In the genomic region with DNA sequence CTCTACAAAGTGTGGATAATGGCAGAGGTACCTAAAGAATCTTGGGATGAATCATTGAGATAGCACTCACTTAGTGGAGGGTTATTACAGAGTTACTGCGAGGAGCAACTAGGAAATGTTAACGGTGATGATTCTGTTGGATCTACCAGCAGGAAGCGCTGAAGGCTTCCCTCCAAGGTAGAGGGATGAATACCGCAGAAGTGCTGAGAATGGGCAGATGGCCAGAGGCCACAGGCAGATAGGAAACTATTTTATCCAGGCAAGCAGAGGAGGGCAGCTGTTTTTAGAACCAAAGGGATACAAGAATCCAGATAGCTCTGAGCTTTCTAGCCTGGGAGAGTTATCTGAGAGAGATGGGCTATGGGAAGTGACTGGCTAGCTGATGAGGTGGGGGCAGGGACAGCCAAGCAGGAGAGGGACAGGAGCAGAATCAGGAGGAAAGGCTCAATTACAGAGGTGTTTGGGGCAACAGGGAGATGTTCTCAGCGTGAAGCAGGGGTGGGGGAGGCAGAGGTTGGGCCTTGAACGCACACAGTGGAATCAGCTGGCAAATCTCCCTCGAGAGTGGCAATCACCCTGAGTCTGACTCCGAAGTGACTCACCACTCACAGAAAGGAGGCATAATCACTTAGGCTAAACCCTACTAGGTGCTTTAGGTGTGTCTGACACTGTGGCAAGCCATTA, we compare ENCODE assay signal across 9 mouse cellular contexts. TPM values are rescaled to one million over a fixed set of nuclear protein-coding genes. Genes with fewer than 3 reads are reported as not detected.
DNase-seq lines count a peak whose midpoint lies in the region; ATAC-seq and TF ChIP-seq lines count a peak whose summit lies in the region.
"Had no signal": no experiment of that assay in that cellular context is flagged by ENCODE, and none has a peak within 500 bp of the region (broad histone marks: within the 10 kb centered on the region; RNA-seq: fewer than 3 reads in every experiment).

No protein-coding gene starts in this region.

- no peaks in the 10 kb centered on the region for H3K9me3 ChIP-seq in heart, embryonic 15.5 days (replicated peaks)
- H3K9me3 ChIP-seq in midbrain, embryonic 15.5 days: no peaks in the 10 kb centered on the region

- peak overlapping the region; percentile 96 for H3K27ac ChIP-seq in layer of hippocampus, adult 2 months
- H3K27ac ChIP-seq in heart, embryonic 15.5 days: peak overlapping the region; percentile 98
- peak overlapping the region; percentile 98 for H3K27ac ChIP-seq in midbrain, embryonic 15.5 days

- ATAC-seq in heart, embryonic 15.5 days (replicated peaks; ENCODE audit: insufficient number of reproducible peaks, insufficient read depth, low FRiP score, low read depth): no peak
- ATAC-seq in midbrain, embryonic 15.5 days (replicated peaks): no peak
- ATAC-seq in erythroid progenitor cell, adult 5-6 weeks (replicated peaks; ENCODE audit: low FRiP score, poor library complexity, severe bottlenecking): no peak

- H3K4me2 ChIP-seq in heart, embryonic 15.5 days: peak overlapping the region; percentile 85
- H3K4me2 ChIP-seq in midbrain, embryonic 15.5 days: peak overlapping the region; percentile 92; the same call in 1 of the 2 replicates

- WGBS in heart, embryonic 15.5 days: 12% methylated on average over 8 of the region's 8 CpGs
- WGBS in midbrain, embryonic 15.5 days: 26% methylated on average over 8 of the region's 8 CpGs

- no peak for DNase-seq in layer of hippocampus, adult 2 months (ENCODE audit: low spot score in 2 of 2)
- no peak for DNase-seq in layer of hippocampus, postnatal 10 days (ENCODE audit: low spot score in 2 of 2)
- peak; percentile 71 for DNase-seq in adrenal gland, postnatal 14 days
- no peak for DNase-seq in c-Kit-positive CD71-positive TER-119-positive erythroid progenitor cells, embryonic 14.5 days (ENCODE audit: low spot score)
- DNase-seq in layer of hippocampus, postnatal 14 days (ENCODE audit: low spot score in 2 of 2): no peak

- H3K36me3 ChIP-seq in heart, embryonic 15.5 days: no peaks in the 10 kb centered on the region
- H3K36me3 ChIP-seq in midbrain, embryonic 15.5 days (replicated peaks): no peaks in the 10 kb centered on the region

- H3K4me1 ChIP-seq in heart, embryonic 15.5 days (replicated peaks): peaks cover 80% of the 10 kb centered on the region
- H3K4me1 ChIP-seq in midbrain, embryonic 15.5 days: peaks cover 62% of the 10 kb centered on the region

- no peaks in the 10 kb centered on the region for H3K27me3 ChIP-seq in heart, embryonic 15.5 days
- H3K27me3 ChIP-seq in midbrain, embryonic 15.5 days (replicated peaks): no peaks in the 10 kb centered on the region

- H3K9ac ChIP-seq in heart, embryonic 15.5 days: peak overlapping the region; percentile 48
- no peak overlapping the region for H3K9ac ChIP-seq in midbrain, embryonic 15.5 days

- H3K4me3 ChIP-seq in layer of hippocampus, adult 2 months: no peak overlapping the region
- H3K4me3 ChIP-seq in heart, embryonic 15.5 days: no peak overlapping the region
- no peak overlapping the region for H3K4me3 ChIP-seq in midbrain, embryonic 15.5 days

- no peak for TF ChIP-seq CTCF in layer of hippocampus, adult 2 months (conservative IDR thresholded peaks at IDR 0.05)

RNA-seq across cellular contexts. Expression of a gene that starts 13.5 kb away (rescaled TPM):
- not detected for total RNA-seq in layer of hippocampus, adult 2 months (2021)
- not detected for total RNA-seq in layer of hippocampus, postnatal 10 days (2021)
- not detected in 2 replicates for total RNA-seq in adrenal gland, postnatal 14 days (2021)
- not detected in 2 replicates for polyA plus RNA-seq in heart, embryonic 15.5 days (2015; fragmentation: Nextera tagmentation; extraction: Ambion mirVana)
- not detected in 2 replicates for polyA plus RNA-seq in midbrain, embryonic 15.5 days (2015; fragmentation: Nextera tagmentation; extraction: Ambion mirVana)
- not detected for total RNA-seq in layer of hippocampus, postnatal 14 days (2021)
- not detected in 2 replicates for total RNA-seq in erythroid progenitor cell, adult 5-6 weeks (2015; ENCODE audit: low replicate concordance)
- total RNA-seq in erythroid progenitor cell, adult 5-6 weeks (2017; ENCODE audit: low replicate concordance): not detected in 2 replicates
- total RNA-seq: left cerebral cortex, postnatal 10 days had no signal

RNA-seq across cellular contexts. Expression of a gene that starts 13.6 kb away (rescaled TPM):
- not detected for total RNA-seq in layer of hippocampus, adult 2 months (2021)
- not detected for total RNA-seq in layer of hippocampus, postnatal 10 days (2021)
- total RNA-seq in adrenal gland, postnatal 14 days (2021): not detected in 2 replicates
- polyA plus RNA-seq in heart, embryonic 15.5 days (2015; fragmentation: Nextera tagmentation; extraction: Ambion mirVana): not detected in 2 replicates
- 0.61 TPM in 1 of 2 replicates, not detected in the other for polyA plus RNA-seq in midbrain, embryonic 15.5 days (2015; fragmentation: Nextera tagmentation; extraction: Ambion mirVana)
- not detected for total RNA-seq in layer of hippocampus, postnatal 14 days (2021)
- total RNA-seq in erythroid progenitor cell, adult 5-6 weeks (2015; ENCODE audit: low replicate concordance): 1.1 TPM in 1 of 2 replicates, not detected in the other
- total RNA-seq in erythroid progenitor cell, adult 5-6 weeks (2017; ENCODE audit: low replicate concordance): not detected in 2 replicates
